Mouse (Mus musculus): ENCODE results near the gene Arfgap3.

Arfgap3 gene

DNA sequence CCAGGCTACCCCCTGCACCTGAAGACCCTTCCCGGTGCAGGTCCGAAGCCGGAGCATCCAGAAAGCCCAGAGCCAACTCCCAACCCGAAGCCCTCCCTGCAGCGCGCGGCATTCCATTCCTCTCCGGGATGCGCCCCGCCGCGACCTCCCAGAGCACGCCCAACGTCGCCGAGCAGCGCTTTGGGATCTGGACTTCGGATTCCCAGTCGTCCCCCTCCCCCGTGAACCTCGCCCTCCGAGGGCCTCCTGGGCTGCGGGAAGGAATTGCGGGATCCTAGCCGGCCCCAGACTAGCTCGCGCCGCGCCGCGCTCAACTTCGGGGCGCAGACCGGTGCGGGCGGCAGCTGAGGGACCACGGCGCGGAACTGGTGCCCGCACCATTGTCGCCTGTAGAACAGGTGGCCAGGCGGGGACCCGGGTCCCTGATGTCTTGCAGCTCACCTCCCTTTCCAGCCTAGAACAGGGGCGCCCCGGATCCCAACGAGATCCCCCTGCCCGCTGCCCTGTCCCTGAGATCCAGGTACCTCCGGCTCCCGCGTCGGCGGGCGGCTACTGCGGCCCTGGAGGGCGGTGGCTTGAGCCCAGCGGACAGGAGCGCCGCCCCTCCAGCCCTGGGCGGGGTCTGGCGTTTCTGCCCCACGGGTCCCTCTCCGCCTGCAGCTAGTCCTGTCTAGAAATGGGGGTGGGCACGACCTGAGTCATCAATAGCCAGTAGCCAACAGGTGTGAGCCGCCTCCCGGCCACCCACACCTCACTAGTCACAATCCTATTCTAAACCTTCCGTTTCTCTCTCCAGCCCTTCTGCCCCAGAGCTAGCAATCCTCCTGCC lies 98.7 kb downstream of the Arfgap3 start, which contains the start of gene A4galt:
TSS of gene A4galt (minus strand) at position 599 of the 829 bp plus-strand sequence.
- DNase-seq (ENCODE audit: low spot score in 2 of 2): no peak

DNA sequence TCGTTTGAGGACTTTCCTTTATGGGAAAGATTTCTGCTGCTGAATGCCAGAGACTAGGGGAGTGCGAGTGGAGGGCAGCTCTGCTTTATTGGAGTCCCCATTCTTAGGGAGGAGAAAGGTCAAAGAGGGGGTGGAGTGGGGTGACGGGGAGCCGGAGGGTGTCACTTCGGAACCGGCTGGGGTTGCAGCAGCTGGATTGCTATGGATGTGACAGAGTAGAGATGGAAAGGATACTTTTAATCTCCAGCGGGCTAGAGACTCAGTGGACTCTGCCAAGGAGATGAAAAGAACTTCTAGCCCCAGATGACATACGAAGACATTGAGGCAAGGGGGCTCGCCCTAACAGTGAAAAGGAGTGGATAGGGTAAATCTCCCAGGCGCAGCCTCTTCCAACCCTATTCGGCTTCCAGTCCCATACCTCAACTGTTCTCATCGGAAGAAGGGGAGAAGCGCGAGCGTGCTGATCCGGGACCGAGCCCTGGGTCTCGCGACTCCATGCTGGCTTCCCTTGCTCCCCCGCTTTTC lies 99.3 kb downstream of the Arfgap3 start:
- DNase-seq (ENCODE audit: low spot score in 2 of 2): no peak

All from spleen, postnatal 14 days (tissue).